Comparison of ENCODE assay signal across 9 mouse cellular contexts in the genomic region with DNA sequence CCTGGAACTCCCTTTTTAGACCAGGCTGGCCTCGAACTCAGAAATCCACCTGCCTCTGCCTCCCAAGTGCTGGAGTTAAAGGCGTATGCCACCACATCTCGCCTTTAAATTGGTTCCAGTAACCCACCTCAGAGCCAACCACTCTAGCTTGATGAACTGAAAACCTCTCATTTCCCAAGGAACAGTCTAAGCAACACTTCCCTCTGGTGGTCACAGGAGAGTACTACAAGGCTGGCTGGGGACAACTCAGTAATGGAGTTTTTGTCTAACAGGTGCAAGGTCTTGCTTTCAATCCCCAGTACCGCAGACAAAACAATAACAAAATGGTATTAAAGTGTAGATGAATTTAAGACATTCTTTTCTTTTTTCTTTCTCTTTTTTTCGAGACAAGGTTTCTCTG. TPM values are rescaled to one million over a fixed set of nuclear protein-coding genes. Genes with fewer than 3 reads are reported as not detected.
DNase-seq lines count a peak whose midpoint lies in the region; ATAC-seq lines count a peak whose summit lies in the region.
"Had no signal": no experiment of that assay in that cellular context is flagged by ENCODE, and none has a peak within 500 bp of the region (broad histone marks: within the 10 kb centered on the region; RNA-seq: fewer than 3 reads in every experiment).

No protein-coding gene starts in this region.

- H3K9ac ChIP-seq in forebrain, embryonic 12.5 days = no peak overlapping the region
- H3K9ac ChIP-seq: limb, embryonic 12.5 days had no signal

- 48% methylated on average over 5 of the region's 5 CpGs for WGBS in forebrain, embryonic 10.5 days
- 40% methylated on average over 5 of the region's 5 CpGs for WGBS in forebrain, embryonic 12.5 days

- H3K4me3 ChIP-seq in forebrain, embryonic 10.5 days = no peak overlapping the region
- no peak overlapping the region for H3K4me3 ChIP-seq in forebrain, embryonic 12.5 days (replicated peaks)
- H3K4me3 ChIP-seq: limb, embryonic 12.5 days had no signal

- H3K9me3 ChIP-seq in forebrain, embryonic 10.5 days = no peaks in the 10 kb centered on the region
- no peaks in the 10 kb centered on the region for H3K9me3 ChIP-seq in forebrain, embryonic 12.5 days
- H3K9me3 ChIP-seq: limb, embryonic 12.5 days had no signal

- H3K4me1 ChIP-seq in forebrain, embryonic 10.5 days = no peaks in the 10 kb centered on the region
- no peaks in the 10 kb centered on the region for H3K4me1 ChIP-seq in forebrain, embryonic 12.5 days
- H3K4me1 ChIP-seq: limb, embryonic 12.5 days had no signal

- H3K27ac ChIP-seq in forebrain, embryonic 10.5 days = no peak overlapping the region
- H3K27ac ChIP-seq in forebrain, embryonic 12.5 days = no peak overlapping the region
- H3K27ac ChIP-seq: limb, embryonic 12.5 days had no signal

- no peaks in the 10 kb centered on the region for H3K36me3 ChIP-seq in forebrain, embryonic 10.5 days (replicated peaks)
- H3K36me3 ChIP-seq in forebrain, embryonic 12.5 days (replicated peaks) = no peaks in the 10 kb centered on the region
- H3K36me3 ChIP-seq: limb, embryonic 12.5 days had no signal

- no peak for ATAC-seq in forebrain, embryonic 12.5 days (ENCODE audit: low FRiP score)

- H3K27me3 ChIP-seq in forebrain, embryonic 10.5 days (ENCODE audit: poor library complexity, severe bottlenecking) = peaks cover 82% of the 10 kb centered on the region
- H3K27me3 ChIP-seq in forebrain, embryonic 12.5 days = peaks cover 36% of the 10 kb centered on the region; the same call in 1 of the 2 replicates

- H3K4me2 ChIP-seq in forebrain, embryonic 12.5 days = no peak overlapping the region
- H3K4me2 ChIP-seq: limb, embryonic 12.5 days had no signal

- peak; percentile 33 for DNase-seq in forebrain, embryonic 10.5 days (ENCODE audit: extremely low spot score, low spot score)
- DNase-seq in urinary bladder, postnatal 25 days (ENCODE audit: low spot score) = peak; percentile 14
- DNase-seq in urinary bladder, postnatal 4 days (ENCODE audit: low spot score in 2 of 2) = no peak
- peak; percentile 76 for DNase-seq in embryo, embryonic 10.5 days (ENCODE audit: low spot score)
- peak; percentile 32 to 69 for DNase-seq in kidney, postnatal 36 days
- peak; percentile 74 for DNase-seq in lung, postnatal 36 days
- peak; percentile 41 to 52 for DNase-seq in spleen, postnatal 36 days (ENCODE audit: low spot score in 2 of 2)

RNA-seq across cellular contexts. Expression of gene Gm4779, which starts 22.2 kb away (rescaled TPM):
- polyA plus RNA-seq in forebrain, embryonic 10.5 days (2016; fragmentation: Nextera tagmentation; extraction: Ambion mirVana) = not detected in 2 replicates
- not detected in 2 replicates for polyA plus RNA-seq in forebrain, embryonic 12.5 days (2016; fragmentation: Nextera tagmentation; extraction: Ambion mirVana)

RNA-seq across cellular contexts. Expression of gene 8030474K03Rik, which starts 22.4 kb away (rescaled TPM):
- 0.16 TPM in 1 of 2 replicates, not detected in the other for polyA plus RNA-seq in forebrain, embryonic 10.5 days (2016; fragmentation: Nextera tagmentation; extraction: Ambion mirVana)
- polyA plus RNA-seq in forebrain, embryonic 12.5 days (2016; fragmentation: Nextera tagmentation; extraction: Ambion mirVana) = 0.10 TPM in 1 of 2 replicates, not detected in the other

RNA-seq across cellular contexts. Expression of gene Cxcr3, which starts 38.0 kb away (rescaled TPM):
- polyA plus RNA-seq in forebrain, embryonic 10.5 days (2016; fragmentation: Nextera tagmentation; extraction: Ambion mirVana) = 0.20 and 0.31 TPM in 2 replicates
- polyA plus RNA-seq in forebrain, embryonic 12.5 days (2016; fragmentation: Nextera tagmentation; extraction: Ambion mirVana) = 0.10 TPM in 1 of 2 replicates, not detected in the other
- polyA plus RNA-seq: limb, embryonic 12.5 days had no signal

Comparison
In these comparisons a context has a peak if more than half of its experiments do, and no peak if none do; other contexts are left out.
1. DNase-seq: peak in forebrain, embryonic 10.5 days (single experiment), urinary bladder, postnatal 25 days (single experiment), embryo, embryonic 10.5 days (single experiment), kidney, postnatal 36 days (2 of 2), lung, postnatal 36 days (single experiment) and spleen, postnatal 36 days (2 of 2); none in urinary bladder, postnatal 4 days (0 of 2).